Mouse (Mus musculus) lung, postnatal 10 days (tissue): Measurements from ENCODE around the gene Siah1a.

Source experiments
- DNase-seq: peaks from one replicate; pipeline ENCODE4 v3.0.0; 2021

Siah1a gene

GRCm38 (mm10) chr8:86699471-86699870 is 46.3 kb downstream of the Siah1a start:
- DNase-seq, result no peak

- no peak for DNase-seq
Observed at GRCm38 (mm10) chr8:86698811-86699421, 46.8 kb downstream of the Siah1a start.

- DNase-seq, result no peak
Observed at GRCm38 (mm10) chr8:86695703-86696102, 50.0 kb downstream of the Siah1a start.

- DNase-seq, result no peak
Observed at GRCm38 (mm10) chr8:86694011-86694410, 51.7 kb downstream of the Siah1a start.

- DNase-seq, result no peak
Observed at GRCm38 (mm10) chr8:86692107-86692506, 53.6 kb downstream of the Siah1a start.

- no peak for DNase-seq
Observed at GRCm38 (mm10) chr8:86686629-86687028, 59.1 kb downstream of the Siah1a start.
